In the genomic region with DNA sequence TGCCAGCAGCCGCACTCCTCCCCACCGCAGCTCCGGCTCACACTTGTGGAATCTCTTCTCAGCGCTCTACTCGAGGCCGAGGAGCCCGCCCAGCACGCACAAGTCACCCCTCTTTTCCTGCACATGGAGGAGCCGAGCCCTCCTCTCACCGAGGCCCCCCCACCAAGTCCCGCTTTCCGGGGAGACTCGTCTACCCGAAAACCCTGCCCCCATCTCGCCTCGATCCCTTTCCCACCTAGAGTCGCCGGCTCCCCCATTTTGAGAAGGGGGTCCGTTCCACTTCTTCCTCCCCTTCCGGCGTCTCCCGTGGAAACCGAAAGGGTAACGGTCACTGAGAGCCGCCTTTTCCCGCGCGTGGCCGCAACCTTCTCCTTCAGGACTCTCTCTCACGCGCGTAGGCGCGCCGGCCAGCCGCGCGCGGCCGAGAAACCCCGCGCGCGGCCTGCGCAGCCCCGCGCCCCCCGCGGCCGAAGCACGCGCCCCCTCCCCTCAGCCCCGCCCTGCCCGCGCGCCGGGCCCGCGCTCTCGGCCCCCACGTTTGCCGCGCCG, we compare ENCODE assay signal across 8 mouse cellular contexts. TPM values are rescaled to one million over a fixed set of nuclear protein-coding genes. Genes with fewer than 3 reads are reported as not detected.
DNase-seq lines count a peak whose midpoint lies in the region; ATAC-seq and TF ChIP-seq lines count a peak whose summit lies in the region.

No protein-coding gene starts in this region.

- no peaks in the 10 kb centered on the region for H3K27me3 ChIP-seq in hindbrain, embryonic 11.5 days (ENCODE audit: control insufficient read depth, insufficient read depth, low read length)
- H3K27me3 ChIP-seq in liver, embryonic 13.5 days, result no peaks in the 10 kb centered on the region

- DNase-seq in layer of hippocampus, adult 2 months (ENCODE audit: low spot score in 2 of 2), result no peak
- no peak for DNase-seq in layer of hippocampus, adult 9-10 months (ENCODE audit: low spot score)
- DNase-seq in R1 (ENCODE audit: low read depth, low spot score), result peak; percentile 63
- peak; percentile 45 for DNase-seq in embryo, embryonic 9.5 days (ENCODE audit: extremely low spot score)
- DNase-seq in hindbrain, embryonic 11.5 days (ENCODE audit: low spot score), result peak; percentile 41
- peak; percentile 20 for DNase-seq in liver, embryonic 13.5 days
- no peak for DNase-seq in yolk sac, embryonic 10.5 days (ENCODE audit: low spot score)

- WGBS in hindbrain, embryonic 11.5 days, result 14% methylated on average over 54 of the region's 64 CpGs
- 11% methylated on average over 39 of the region's 64 CpGs for WGBS in liver, embryonic 13.5 days (ENCODE audit: insufficient replicate concordance)
- 22% methylated on average over 64 of the region's 64 CpGs for WGBS in olfactory bulb, adult 2 months

- H3K9ac ChIP-seq in hindbrain, embryonic 11.5 days (ENCODE audit: low read depth, low read length), result peak overlapping the region; percentile 62
- peak overlapping the region; percentile 85 for H3K9ac ChIP-seq in liver, embryonic 13.5 days

- H3K4me3 ChIP-seq in layer of hippocampus, adult 2 months, result peak overlapping the region; percentile 57
- peak overlapping the region; percentile 49 for H3K4me3 ChIP-seq in hindbrain, embryonic 11.5 days (ENCODE audit: low read depth, low read length)
- H3K4me3 ChIP-seq in liver, embryonic 13.5 days (replicated peaks), result peak overlapping the region; percentile 79
- peak overlapping the region; percentile 82 for H3K4me3 ChIP-seq in olfactory bulb, adult 2 months (ENCODE audit: insufficient read depth, low read depth, low read length)

- no peak for TF ChIP-seq CTCF in layer of hippocampus, adult 2 months (conservative IDR thresholded peaks at IDR 0.05)
- TF ChIP-seq CTCF in olfactory bulb, adult 2 months (IDR thresholded peaks at IDR 0.05; ENCODE audit: insufficient read depth, low read depth, low read length), result no peak

- H3K36me3 ChIP-seq in hindbrain, embryonic 11.5 days (ENCODE audit: control insufficient read depth, insufficient read depth, low read length), result no peaks in the 10 kb centered on the region
- peaks cover 36% of the 10 kb centered on the region for H3K36me3 ChIP-seq in liver, embryonic 13.5 days

- TF ChIP-seq POLR2A in olfactory bulb, adult 2 months (IDR thresholded peaks at IDR 0.05; ENCODE audit: insufficient read depth, low read depth, low read length), result no peak

- H3K27ac ChIP-seq in layer of hippocampus, adult 2 months, result peak overlapping the region; percentile 57; the same call in 1 of the 2 replicates
- peak overlapping the region; percentile 70 for H3K27ac ChIP-seq in hindbrain, embryonic 11.5 days (ENCODE audit: low read depth, low read length)
- peak overlapping the region; percentile 84 for H3K27ac ChIP-seq in liver, embryonic 13.5 days
- H3K27ac ChIP-seq in olfactory bulb, adult 2 months (ENCODE audit: insufficient read depth, low read depth, low read length), result no peak overlapping the region

- peak; percentile 37 for ATAC-seq in hindbrain, embryonic 11.5 days (ENCODE audit: low FRiP score)
- ATAC-seq in liver, embryonic 13.5 days (ENCODE audit: low read depth), result peak; percentile 52; the same call in 1 of the 2 replicates

- H3K9me3 ChIP-seq in hindbrain, embryonic 11.5 days (ENCODE audit: control insufficient read depth, low read length), result no peaks in the 10 kb centered on the region
- no peaks in the 10 kb centered on the region for H3K9me3 ChIP-seq in liver, embryonic 13.5 days (replicated peaks)

- H3K4me1 ChIP-seq in hindbrain, embryonic 11.5 days (replicated peaks; ENCODE audit: control insufficient read depth, insufficient read depth, low read length), result no peaks in the 10 kb centered on the region
- peaks cover 24% of the 10 kb centered on the region for H3K4me1 ChIP-seq in liver, embryonic 13.5 days (replicated peaks)
- H3K4me1 ChIP-seq in olfactory bulb, adult 2 months (ENCODE audit: control insufficient read depth, insufficient read depth, low read length), result peaks cover 3% of the 10 kb centered on the region

- peak overlapping the region; percentile 44 for H3K4me2 ChIP-seq in hindbrain, embryonic 11.5 days (replicated peaks; ENCODE audit: low read depth, low read length)
- H3K4me2 ChIP-seq in liver, embryonic 13.5 days, result peak overlapping the region; percentile 65

RNA-seq across cellular contexts. Expression of gene Suv39h1, which starts 0.6 kb away (rescaled TPM):
- total RNA-seq in layer of hippocampus, adult 2 months (2021), result 10 to 100 TPM; 20.2 to 20.3 TPM
- 59.8 and 68.7 TPM in 2 replicates for polyA plus RNA-seq in hindbrain, embryonic 11.5 days (2014; fragmentation: Nextera tagmentation; extraction: Ambion mirVana)
- 40.2 and 47.3 TPM in 2 replicates for polyA plus RNA-seq in liver, embryonic 13.5 days (2015; fragmentation: Nextera tagmentation; extraction: Ambion mirVana)
- polyA plus RNA-seq in olfactory bulb, adult 2 months (2012; ENCODE audit: insufficient read depth, insufficient read length, low replicate concordance, missing spikeins), result not detected in 2 replicates

RNA-seq across cellular contexts. Expression of gene Was, which starts 16.3 kb away (rescaled TPM):
- 1 to 10 TPM in 1 of 2 experiments, under 1 TPM in 1; 0.98 to 2.0 TPM for total RNA-seq in layer of hippocampus, adult 2 months (2021)
- polyA plus RNA-seq in hindbrain, embryonic 11.5 days (2014; fragmentation: Nextera tagmentation; extraction: Ambion mirVana), result 0.49 and 0.91 TPM in 2 replicates
- polyA plus RNA-seq in liver, embryonic 13.5 days (2015; fragmentation: Nextera tagmentation; extraction: Ambion mirVana), result 2.4 and 3.4 TPM in 2 replicates
- not detected in 2 replicates for polyA plus RNA-seq in olfactory bulb, adult 2 months (2012; ENCODE audit: insufficient read depth, insufficient read length, low replicate concordance, missing spikeins)

RNA-seq across cellular contexts. Expression of gene Glod5, which starts 55.7 kb away (rescaled TPM):
- under 1 TPM in 1 of 2 experiments, not detected in 1; 0.59 TPM for total RNA-seq in layer of hippocampus, adult 2 months (2021)
- polyA plus RNA-seq in hindbrain, embryonic 11.5 days (2014; fragmentation: Nextera tagmentation; extraction: Ambion mirVana), result not detected in 2 replicates
- polyA plus RNA-seq in liver, embryonic 13.5 days (2015; fragmentation: Nextera tagmentation; extraction: Ambion mirVana), result 0.29 and 0.36 TPM in 2 replicates
- not detected in 2 replicates for polyA plus RNA-seq in olfactory bulb, adult 2 months (2012; ENCODE audit: insufficient read depth, insufficient read length, low replicate concordance, missing spikeins)

RNA-seq across cellular contexts. Expression of gene Wdr13, which starts 58.7 kb away (rescaled TPM):
- 100 to 1,000 TPM; 208 to 235 TPM for total RNA-seq in layer of hippocampus, adult 2 months (2021)
- 25.6 and 30.8 TPM in 2 replicates for polyA plus RNA-seq in hindbrain, embryonic 11.5 days (2014; fragmentation: Nextera tagmentation; extraction: Ambion mirVana)
- 6.8 and 7.1 TPM in 2 replicates for polyA plus RNA-seq in liver, embryonic 13.5 days (2015; fragmentation: Nextera tagmentation; extraction: Ambion mirVana)
- 69.5 TPM in 1 of 2 replicates, not detected in the other for polyA plus RNA-seq in olfactory bulb, adult 2 months (2012; ENCODE audit: insufficient read depth, insufficient read length, low replicate concordance, missing spikeins)

Comparison
In these comparisons a context has a peak if more than half of its experiments do, and no peak if none do; other contexts are left out.
1. DNase-seq: peak in R1 (single experiment), embryo, embryonic 9.5 days (single experiment), hindbrain, embryonic 11.5 days (single experiment) and liver, embryonic 13.5 days (single experiment); none in layer of hippocampus, adult 2 months (0 of 2), layer of hippocampus, adult 9-10 months (single experiment) and yolk sac, embryonic 10.5 days (single experiment).
2. RNA of gene Suv39h1, which starts 0.6 kb away (polyA plus RNA-seq): 59.8 to 68.7 TPM in hindbrain, embryonic 11.5 days and 40.2 to 47.3 TPM in liver, embryonic 13.5 days; not detected in olfactory bulb, adult 2 months; every median in the first group is over 10 times any median in the second.
3. Peak in every context shown above with its lines, with median percentiles within 50 percentile points of each other: H3K4me3 ChIP-seq.